Mouse (Mus musculus) embryo, embryonic 9.5 days (tissue): ENCODE measurements around the gene Fam171a2.
"Not testable (repeated sequence)": the region's sequence is repeated elsewhere in the genome, so short reads cannot be mapped to it uniquely, and the experiment has no call there.

ENCODE experiments used
- DNase-seq: peaks from one replicate; pipeline ENCODE4 v3.0.0-alpha.2; 2017; ENCODE audit errors: extremely low spot score

The Fam171a2 gene

GRCm38 (mm10) chr11:102434816-102435705 is 12.4 kb downstream of the Fam171a2 start:
- no peak for DNase-seq

DNA sequence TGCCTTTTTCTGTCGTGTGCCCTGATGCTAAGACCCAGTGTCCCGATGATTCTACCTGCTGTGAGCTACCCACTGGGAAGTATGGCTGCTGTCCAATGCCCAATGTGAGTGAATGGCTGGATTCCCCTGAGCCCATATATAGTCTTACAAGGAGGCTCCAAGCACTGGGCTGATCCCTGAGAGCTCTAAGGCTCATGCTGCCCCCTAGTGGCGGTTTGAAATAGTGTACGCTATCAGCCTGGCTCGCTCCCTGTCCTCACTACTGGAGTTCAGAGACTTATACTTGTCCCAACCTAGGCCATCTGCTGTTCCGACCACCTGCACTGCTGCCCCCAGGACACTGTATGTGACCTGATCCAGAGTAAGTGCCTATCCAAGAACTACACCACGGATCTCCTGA is 13.1 kb downstream of the Fam171a2 start:
- DNase-seq, result peak; percentile 86

GRCm38 (mm10) chr11:102433866-102434265 is 13.6 kb downstream of the Fam171a2 start:
- DNase-seq, result no peak

GRCm38 (mm10) chr11:102432896-102433295 is 14.6 kb downstream of the Fam171a2 start:
- DNase-seq, result no peak

DNA sequence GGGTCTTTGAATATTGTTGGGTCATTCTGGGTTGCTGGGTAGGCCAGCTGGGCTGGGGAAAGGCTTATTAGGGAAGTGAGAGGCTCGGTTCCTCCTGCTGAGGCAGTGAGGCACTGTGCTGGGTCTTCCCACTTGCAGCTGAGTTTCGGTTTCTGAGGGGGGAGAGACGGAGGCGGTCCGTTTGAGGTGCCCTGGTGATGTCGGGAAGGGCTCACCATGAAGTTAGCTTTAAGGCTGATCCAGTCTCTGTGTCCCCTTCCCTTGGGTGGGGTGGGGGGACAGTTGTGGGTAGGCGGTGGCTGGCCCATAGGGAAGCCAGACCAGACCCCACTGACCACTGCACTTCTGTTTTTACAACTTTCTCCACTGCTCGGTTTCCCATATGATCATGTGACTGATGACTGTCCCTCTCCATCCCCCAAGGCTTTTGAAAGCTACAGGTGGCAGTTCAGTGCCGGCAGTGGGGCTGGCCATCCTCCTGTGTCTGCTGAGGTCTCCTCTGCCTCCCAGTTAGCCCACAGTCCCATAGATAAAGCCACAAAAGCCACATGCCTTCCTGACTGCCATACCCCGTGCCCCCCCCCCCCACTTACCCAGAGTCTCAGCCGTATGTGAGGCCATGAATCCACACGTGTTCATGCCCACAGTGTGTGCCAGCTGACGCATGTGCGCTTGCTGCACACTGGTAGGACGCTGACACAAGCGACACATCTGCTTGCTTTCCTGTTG is 15.2 kb downstream of the Fam171a2 start:
- no peak for DNase-seq

DNA sequence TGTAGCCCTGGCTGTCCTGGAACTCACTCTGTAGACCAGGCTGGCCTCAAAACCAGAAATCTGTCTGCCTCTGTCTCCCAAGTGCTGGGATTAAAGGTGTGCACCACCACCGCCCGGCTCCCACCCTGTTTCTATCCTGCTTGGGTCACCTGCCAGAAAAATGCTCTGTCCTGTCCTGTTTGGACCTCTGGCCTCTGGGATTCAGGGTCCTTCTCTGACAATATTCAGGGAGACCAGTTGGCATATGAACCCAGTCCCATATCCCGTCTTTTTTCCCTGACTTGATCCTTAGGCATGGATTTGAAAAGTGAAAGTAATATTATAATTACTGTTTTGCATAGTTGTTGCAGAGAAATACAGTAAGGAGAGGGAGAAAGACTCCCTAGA is 15.8 kb downstream of the Fam171a2 start:
- DNase-seq, result no peak

DNA sequence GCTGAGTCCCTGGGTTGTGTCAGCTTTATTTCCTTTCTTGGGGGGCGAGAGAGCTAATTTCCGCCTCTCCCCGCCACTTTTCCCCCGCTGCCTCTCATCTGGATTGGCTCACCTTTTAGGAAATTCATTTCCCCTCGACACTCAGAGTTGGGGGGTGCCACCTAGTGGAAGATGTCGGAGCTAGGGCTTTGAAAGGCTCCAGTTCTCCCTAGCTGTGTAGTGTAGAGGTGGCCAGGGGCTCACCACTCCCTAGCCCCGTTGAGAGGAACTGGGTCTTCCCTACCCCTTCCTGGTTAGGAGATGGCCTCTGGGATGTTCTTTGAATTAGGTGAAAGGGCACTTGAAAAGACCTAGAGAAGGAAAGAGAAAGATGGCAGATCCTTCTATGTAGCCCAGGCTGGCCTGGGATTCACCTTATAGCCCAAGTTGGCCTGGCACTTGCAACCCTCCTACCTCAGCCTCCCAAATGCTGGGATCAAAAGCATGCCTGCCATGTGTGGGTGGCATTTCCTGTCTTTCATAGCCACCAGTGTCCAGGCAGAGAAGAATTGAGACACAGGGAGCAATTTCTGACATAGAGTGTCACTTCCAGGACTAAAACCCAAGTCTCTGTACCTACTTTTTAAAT is 16.4 kb downstream of the Fam171a2 start:
- DNase-seq, result peak; percentile 77

DNA sequence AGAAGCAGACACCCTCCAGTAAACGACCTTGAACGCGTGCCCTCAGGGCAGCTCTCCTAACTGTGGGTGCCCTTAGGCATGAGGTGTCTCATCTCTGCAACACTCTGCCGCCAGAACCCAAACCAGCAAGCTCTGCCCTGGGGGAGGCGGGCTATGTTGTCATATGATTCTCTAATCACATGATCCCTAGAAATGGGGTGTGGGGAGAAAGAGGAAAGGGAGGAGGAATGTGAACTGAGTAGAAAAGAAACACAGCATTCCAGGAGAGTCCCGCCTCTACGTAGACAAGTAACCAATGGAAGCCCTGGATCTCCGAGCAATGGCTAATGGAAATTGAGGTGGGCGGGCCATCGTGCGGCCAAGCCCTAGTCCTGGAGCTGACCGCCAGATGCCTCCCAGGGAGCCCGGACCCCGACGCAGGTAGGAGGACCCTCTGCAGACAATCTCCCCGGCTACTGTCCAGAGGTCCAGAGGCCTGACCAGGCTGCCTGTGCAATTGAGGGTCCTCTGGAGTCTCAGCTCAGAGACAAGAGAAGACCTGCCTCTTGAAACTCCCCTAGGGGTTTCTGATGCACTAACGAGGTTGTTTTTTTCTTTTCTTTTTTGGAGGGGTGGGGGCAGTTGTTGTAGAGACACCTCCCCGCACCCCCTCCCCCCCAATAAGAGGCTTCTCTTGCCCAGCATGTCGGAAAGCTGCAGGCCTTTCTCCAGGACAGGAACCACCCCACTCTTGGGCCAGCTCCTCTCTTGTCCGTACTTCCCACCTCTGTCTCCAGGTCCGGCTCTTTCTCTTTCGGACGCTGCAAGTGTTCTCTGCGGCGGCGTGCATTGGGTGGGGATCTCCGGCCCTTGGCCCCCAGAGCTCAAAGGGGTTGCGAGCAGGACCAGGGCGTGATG is 17.1 kb downstream of the Fam171a2 start, which contains the start of gene Grn:
Gene Grn (plus strand): TSS at position 195 of the 897 bp plus-strand sequence.
- DNase-seq, result peak; percentile 87

- no peak for DNase-seq
These were observed 17.9 kb downstream of the Fam171a2 start for GRCm38 (mm10) chr11:102429551-102429950.

- no peak for DNase-seq
These were observed 18.4 kb downstream of the Fam171a2 start for GRCm38 (mm10) chr11:102428981-102429540.

- DNase-seq, result no peak
These were observed 21.7 kb downstream of the Fam171a2 start for GRCm38 (mm10) chr11:102425555-102426316.

- DNase-seq, result no peak
These were observed 22.8 kb downstream of the Fam171a2 start for GRCm38 (mm10) chr11:102424666-102425065.

- no peak for DNase-seq
These were observed 25.9 kb downstream of the Fam171a2 start for GRCm38 (mm10) chr11:102421559-102421958.

DNA sequence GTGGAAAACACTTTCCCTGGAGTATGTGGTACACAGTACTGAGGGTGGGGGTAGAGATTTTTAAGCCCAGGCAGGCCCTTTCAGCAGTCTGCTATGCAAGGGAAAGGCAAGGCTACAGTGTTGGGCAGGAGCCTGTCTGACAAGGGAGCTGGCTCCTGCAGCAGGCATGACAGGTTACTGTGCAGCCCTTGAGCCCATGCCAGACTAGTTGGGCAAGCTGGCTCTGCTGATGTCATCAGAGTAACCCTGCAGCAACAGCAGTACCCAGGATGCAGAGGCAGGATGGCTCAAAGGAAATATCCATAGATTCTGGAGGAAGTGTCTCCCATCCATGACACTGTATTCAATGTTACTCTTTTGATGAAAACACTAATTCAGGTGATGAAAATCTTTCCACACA is 28.6 kb downstream of the Fam171a2 start:
- DNase-seq, result no peak

GRCm38 (mm10) chr11:102417160-102417559 is 30.3 kb downstream of the Fam171a2 start:
- DNase-seq, result no peak

DNA sequence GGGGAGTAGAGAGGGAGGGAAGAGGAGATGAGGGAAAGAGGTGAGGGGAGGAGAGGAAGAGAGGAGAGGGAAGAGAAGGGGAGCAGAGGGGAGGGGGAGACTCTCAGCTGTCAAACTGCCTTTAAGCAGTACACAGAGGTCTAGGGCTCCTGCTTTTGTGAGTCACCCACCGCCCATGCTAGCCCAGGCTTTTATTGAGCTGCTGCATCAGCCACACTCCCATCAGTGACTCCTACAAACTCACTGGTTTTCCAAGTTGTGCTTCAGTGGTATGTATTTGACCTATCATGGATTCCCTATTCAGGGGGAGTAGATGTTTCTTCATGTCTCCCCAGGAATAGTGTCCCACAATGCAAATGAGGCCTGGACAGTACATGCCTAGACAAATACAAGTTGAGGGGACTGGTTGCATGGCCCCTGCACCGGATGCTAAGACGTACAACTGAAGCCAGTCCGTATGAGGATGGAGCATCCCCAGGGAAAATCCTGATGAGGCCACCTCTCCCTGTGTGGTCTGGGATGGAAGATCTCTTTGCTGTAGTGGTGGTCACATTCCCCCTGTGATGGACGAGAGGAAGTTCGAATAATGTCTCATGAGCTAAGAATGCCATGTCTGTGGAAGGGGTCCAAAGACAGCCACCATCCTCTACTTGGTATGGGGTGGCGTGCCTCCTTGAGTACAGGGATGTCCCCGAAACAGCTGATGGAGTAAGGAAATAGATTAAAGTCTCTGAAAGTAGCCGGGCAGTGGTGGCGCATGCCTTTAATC is 32.3 kb downstream of the Fam171a2 start:
- DNase-seq, result no peak

DNA sequence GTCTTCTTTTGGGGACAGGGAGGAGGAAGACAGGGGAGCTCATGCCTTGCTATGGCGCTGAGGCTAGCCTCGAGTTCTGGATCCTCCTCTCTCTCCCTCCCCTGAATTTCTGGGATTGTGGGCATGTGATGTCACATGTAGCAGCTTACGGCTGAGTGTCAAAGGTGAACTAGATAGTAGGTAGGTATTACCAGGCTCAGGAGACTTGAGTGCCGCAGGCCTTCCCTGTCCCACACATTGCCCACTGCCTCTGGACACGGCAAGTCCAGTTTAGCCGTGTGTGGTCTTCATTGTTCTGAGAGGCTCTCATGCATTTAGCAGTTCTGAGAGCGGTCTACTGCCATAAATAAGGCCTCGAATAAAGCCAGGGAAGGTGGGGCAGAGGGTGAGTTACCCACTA is 34.4 kb downstream of the Fam171a2 start:
- no peak for DNase-seq

DNA sequence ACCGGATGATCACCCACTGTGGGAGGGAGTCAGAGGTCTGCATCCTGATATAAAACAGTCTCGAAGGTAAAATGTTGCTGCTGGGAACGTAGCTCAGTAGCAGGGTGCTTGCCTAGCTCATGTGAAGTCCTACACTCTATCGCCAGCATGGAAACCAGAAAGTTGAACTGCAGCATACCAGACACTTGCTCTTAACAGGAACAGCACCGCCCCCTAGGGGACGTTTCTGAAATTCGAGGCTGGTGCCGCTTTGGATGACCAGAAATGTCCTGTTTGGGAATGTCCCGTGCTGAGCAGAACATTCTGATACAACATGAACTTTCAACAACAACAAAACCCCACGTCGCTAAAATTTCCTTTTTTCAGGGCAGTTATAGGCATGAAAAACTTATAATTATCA is 35.8 kb downstream of the Fam171a2 start:
- peak; percentile 87 for DNase-seq

DNA sequence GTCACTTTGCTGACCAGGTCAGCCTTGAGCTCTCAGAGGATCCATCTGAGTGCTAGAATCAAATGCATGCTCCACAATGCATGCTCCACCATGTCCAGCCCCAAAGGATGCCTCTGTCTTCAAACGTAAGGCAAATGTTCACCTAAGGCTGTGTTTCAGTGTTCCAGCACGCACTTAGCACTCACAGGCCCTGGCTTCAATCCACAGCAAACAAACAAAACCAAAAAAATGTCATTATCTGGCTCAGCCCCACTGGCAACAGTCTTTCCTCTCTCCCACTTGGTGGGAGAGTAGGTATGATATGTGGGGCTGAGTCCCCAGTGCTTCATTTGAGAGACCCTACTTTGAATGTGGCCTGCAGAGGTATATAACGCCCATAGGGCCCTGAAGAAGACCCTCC is 36.4 kb downstream of the Fam171a2 start:
- no peak for DNase-seq

DNA sequence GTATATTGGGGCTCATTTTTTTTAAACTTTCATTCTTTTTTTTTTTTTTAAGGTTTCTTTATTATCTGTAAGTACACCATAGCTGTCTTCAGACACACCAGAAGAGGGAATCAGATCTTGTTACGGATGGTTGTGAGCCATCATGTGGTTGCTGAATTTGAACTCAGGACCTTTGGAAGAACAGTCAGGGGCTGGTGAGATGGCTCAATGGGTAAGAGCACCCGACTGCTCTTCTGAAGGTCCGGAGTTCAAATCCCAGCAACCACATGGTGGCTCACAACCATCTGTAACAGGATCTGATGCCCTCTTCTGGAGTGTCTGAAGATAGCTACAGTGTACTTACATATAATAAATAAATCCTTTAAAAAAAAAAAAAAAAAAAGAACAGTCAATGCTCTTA is 37.1 kb downstream of the Fam171a2 start:
- DNase-seq, result not testable (repeated sequence)
